Mouse (Mus musculus) neutrophil, adult 5-6 weeks (primary cell): ENCODE data around the gene Olfr731. TPM values are rescaled to one million over a fixed set of nuclear protein-coding genes. Genes with fewer than 3 reads are reported as not detected.

Source experiments
- ATAC-seq: fragments of 151-379, 151-347 bp; 2 replicates; pipeline ENCODE4 v1.8.0; 2017; ENCODE audit warnings: mild to moderate bottlenecking, moderate TSS enrichment; ENCODE audit not compliant: insufficient number of reproducible peaks, poor library complexity, low FRiP score, severe bottlenecking; ENCODE audit errors: extremely low read depth
- total RNA-seq: library from RNA; stranded (forward); fragments of 200-1000 nt; gene quantifications from 2 replicates; pipeline ENCODE4 v1.2.3, GENCODE M21; 2017

Olfr731 gene
- not detected in 2 replicates for total RNA-seq

DNA sequence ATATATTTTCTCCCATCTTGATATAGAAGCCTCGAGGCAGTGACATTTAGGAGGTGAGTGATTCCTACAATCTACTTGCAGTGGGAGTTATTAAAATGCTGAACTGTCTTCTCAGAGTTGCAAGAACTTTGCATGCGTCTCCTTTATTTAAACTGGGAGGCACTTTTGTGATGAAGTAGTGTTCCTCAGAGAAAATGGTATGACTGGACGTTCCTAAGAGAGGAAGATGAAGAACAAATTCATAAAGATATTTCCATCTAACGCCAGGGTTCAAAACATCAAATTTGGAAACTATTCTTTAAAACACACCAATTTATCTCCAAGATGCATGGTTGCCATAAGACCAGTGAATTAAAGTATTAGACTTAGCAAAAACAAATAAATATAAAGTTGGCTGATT is at the start of gene Olfr731:
TSS of gene Olfr731 (minus strand) at position 101 of the 400 bp plus-strand sequence.
- ATAC-seq, result no peak

DNA sequence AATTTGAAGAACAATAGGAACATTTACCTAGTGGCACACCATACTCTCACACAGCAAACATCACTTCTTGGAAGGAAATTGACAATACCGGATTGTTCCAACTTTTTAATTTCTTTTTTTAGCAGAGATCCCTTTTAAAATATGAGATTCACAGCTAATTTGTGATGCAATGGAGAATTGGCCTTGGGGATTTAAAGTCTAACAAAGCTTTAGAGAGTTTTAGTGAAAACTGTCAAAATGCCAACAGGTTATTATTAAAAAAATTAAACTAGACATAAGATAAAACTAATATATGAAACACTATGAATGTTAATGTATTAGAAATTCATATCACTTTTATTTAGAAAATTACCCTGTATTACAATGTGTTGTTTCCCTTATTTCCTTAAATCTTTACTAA is 42.4 kb upstream of the Olfr731 start, which contains the start of gene Olfr732:
TSS of gene Olfr732 (minus strand) at position 101 of the 400 bp plus-strand sequence.
- ATAC-seq, result no peak

GRCm38 (mm10) chr14:50188098-50188497 is 53.6 kb downstream of the Olfr731 start, which contains the start of gene Olfr730:
Gene Olfr730, minus strand, starts transcription at chr14:50188198.
- ATAC-seq, result no peak

Other genes starting within 250 kb of the Olfr731 start
- gene Olfr725, start 201.5 kb downstream of the Olfr731 start, total RNA-seq, result not detected in 2 replicates
- not detected in 2 replicates for gene Olfr726, start 150.9 kb downstream of the Olfr731 start, total RNA-seq
- gene Olfr727, start 118.7 kb downstream of the Olfr731 start, total RNA-seq, result not detected in 2 replicates
- not detected in 2 replicates for gene Olfr728, start 99.2 kb downstream of the Olfr731 start, total RNA-seq
- gene Olfr729, start 89.0 kb downstream of the Olfr731 start, total RNA-seq, result not detected in 2 replicates
- not detected in 2 replicates for gene Olfr730, start 53.7 kb downstream of the Olfr731 start, total RNA-seq
- not detected in 2 replicates for gene Olfr732, start 42.3 kb upstream of the Olfr731 start, total RNA-seq
- gene Olfr733, start 59.7 kb upstream of the Olfr731 start, total RNA-seq, result not detected in 2 replicates
- gene Olfr734, start 84.9 kb upstream of the Olfr731 start, total RNA-seq, result not detected in 2 replicates
- not detected in 2 replicates for gene Olfr735, start 107.0 kb upstream of the Olfr731 start, total RNA-seq
- 0.12 TPM in 1 of 2 replicates, not detected in the other for gene Tlr11, start 116.0 kb upstream of the Olfr731 start, total RNA-seq
- not detected in 2 replicates for gene Olfr736, start 139.3 kb upstream of the Olfr731 start, total RNA-seq
- gene Olfr738, start 165.7 kb upstream of the Olfr731 start, total RNA-seq, result not detected in 2 replicates
- gene Olfr739, start 176.8 kb upstream of the Olfr731 start, total RNA-seq, result not detected in 2 replicates
- gene Olfr740, start 203.7 kb upstream of the Olfr731 start, total RNA-seq, result 0.23 TPM in 1 of 2 replicates, not detected in the other
- gene Olfr741, start 230.9 kb upstream of the Olfr731 start, total RNA-seq, result 0.81 TPM in 1 of 2 replicates, not detected in the other